Mouse (Mus musculus): ENCODE results near the gene Slc41a3. TPM values are rescaled to one million over a fixed set of nuclear protein-coding genes. Genes with fewer than 3 reads are reported as not detected.

Gene Slc41a3
- total RNA-seq (2021) = 1 to 10 TPM; 4.4 to 6.0 TPM

DNA sequence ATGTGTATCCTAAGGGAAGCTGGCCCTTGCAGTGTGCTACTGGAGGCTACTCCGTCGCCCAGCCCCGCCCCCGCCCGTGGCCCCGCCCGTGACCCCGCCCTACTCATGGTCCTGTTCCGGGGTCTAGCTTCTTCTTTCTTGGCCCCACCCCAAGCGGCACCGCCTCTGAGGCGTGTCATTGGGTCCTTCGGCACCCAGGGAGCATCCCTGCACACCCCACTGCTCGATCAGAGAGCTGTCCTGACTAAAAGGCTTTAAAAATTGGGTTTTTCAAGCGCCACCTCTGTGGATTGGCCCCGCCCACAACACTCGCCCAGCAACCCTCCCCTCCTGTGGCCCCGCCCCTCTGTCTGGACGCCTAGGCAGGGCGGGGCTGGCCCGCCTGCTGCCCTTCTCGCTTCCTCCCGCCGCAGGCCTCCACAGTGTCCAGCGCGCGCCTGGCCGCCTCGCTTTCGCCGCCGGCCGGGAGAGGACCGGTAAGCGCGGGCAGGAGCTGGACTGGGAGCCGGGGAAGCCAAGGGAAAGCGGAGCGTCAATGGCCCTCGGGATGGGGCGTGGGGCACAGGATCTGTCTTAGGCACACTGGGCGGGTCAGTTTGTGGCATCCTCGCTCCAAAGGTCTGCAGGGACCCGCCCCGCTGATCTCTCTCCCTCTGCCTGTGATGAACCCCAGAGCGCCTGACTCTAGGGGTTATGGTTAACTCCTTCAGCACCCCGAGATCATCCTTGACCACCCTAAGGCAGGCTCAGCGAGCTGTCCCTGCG is at the start of gene Slc41a3:
Gene Slc41a3, plus strand, starts transcription at position 193 of the 765 bp plus-strand sequence.
- intact Hi-C loops (cut with DNase I) = no loop called here
- DNase-seq (ENCODE audit: low spot score in 2 of 2) = peak; percentile 85

DNA sequence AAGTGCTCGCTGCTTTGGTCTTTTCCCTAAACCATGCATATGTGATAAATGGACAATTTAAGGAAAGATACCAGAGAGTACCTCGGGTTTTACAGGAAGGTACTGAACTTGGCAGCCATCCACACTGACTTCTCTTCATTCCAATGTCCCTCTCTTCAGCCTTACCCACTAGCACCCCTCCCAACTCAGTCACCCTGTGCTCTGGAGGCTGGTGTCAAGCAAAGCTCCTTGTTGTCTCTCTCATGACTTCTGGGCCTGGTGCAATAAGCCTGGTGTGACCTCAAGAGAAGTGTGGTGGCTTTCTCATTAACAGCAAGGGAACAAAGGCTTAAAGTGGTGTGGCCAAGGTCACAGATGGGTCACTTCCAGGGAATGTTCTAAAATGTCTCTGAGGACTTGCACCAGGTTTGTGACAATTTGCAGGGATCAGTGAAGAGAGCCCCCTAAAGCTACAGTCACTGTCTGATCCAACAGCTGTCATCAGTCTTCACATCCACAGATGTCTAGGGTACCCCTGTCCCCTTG is 47.9 kb upstream of the Slc41a3 start:
- no peak for DNase-seq (ENCODE audit: low spot score in 2 of 2)
- intact Hi-C loops (cut with DNase I) = no loop called here

- DNase-seq (ENCODE audit: low spot score in 2 of 2) = no peak
- intact Hi-C loops (cut with DNase I) = no loop called here
These were observed 47.4 kb upstream of the Slc41a3 start for GRCm38 (mm10) chr6:90557077-90557476.

DNA sequence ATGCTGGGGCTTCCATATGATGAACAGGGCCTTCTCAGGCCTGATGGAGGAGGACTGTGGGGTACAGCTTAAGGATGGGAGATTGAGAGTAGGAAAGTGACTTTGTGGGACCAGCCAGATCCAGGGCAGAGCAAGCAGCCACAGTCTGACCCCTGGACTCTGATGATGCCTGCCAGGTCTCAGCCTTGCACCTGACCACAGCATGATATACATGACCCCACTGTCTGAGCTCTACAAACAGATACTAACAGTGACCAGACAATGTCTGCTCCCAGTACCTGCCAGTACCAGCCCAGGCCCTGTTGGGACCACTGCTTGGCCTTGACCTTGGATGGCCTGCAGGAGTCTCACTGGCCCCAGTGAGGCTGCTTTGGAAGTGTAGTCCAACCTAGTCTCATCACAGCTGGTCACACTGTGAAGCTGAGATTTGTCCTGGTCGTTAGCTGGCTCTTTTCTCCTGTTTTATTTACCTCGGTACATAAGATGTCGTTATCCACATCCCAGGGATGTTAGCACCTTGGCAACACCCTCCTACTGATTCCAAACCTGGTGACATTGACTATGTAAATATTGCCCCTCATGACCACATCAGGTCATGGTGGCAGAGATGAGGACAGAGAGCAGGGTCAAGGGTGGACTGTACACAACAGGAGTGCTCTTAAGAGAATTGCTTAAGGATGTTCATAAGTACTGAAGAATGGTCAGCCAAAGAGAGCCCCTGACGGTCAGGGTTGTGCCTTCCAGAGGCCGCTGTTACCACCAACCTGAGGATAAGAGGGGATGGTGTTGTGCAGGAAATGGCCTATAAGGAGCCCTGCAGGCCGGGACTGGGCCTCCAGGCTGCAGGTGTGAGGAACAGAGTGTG is 46.5 kb upstream of the Slc41a3 start:
- DNase-seq (ENCODE audit: low spot score in 2 of 2) = no peak
- intact Hi-C loops (cut with DNase I) = no loop called here

GRCm38 (mm10) chr6:90560390-90561058 is 44.0 kb upstream of the Slc41a3 start:
- no peak for DNase-seq (ENCODE audit: low spot score in 2 of 2)
- intact Hi-C loops (cut with DNase I) = no loop called here

GRCm38 (mm10) chr6:90561234-90561781 is 43.2 kb upstream of the Slc41a3 start:
- no peak for DNase-seq (ENCODE audit: low spot score in 2 of 2)
- intact Hi-C loops (cut with DNase I) = no loop called here

DNA sequence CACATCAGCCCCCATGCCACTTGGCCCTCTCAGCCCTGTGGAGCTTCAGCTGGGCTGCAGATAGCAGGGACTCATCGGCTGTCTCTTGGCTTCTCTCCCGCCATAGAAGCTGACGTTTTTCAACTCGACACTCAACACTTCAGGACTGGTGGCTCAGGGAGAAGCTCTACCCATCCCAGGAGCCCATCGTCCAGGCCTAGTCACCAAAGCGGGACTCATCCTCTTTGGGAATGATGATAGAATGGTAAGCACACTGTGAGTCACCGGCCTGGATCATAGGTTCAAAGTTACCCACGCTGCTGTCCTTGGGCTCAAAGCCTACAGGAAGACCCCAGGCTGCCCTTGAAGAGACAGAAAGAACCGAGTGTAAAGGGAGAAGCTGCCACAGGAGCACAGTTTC is 40.3 kb upstream of the Slc41a3 start:
- DNase-seq (ENCODE audit: low spot score in 2 of 2) = no peak
- intact Hi-C loops (cut with DNase I) = no loop called here

- intact Hi-C loops (cut with DNase I) = no loop called here
- no peak for DNase-seq (ENCODE audit: low spot score in 2 of 2)
These were observed 38.9 kb upstream of the Slc41a3 start for GRCm38 (mm10) chr6:90565357-90566215.

- intact Hi-C loops (cut with DNase I) = no loop called here
- peak in 1 of 2 experiments; percentile 37 for DNase-seq (ENCODE audit: low spot score in 2 of 2)
These were observed 37.0 kb upstream of the Slc41a3 start for GRCm38 (mm10) chr6:90567486-90567885.

DNA sequence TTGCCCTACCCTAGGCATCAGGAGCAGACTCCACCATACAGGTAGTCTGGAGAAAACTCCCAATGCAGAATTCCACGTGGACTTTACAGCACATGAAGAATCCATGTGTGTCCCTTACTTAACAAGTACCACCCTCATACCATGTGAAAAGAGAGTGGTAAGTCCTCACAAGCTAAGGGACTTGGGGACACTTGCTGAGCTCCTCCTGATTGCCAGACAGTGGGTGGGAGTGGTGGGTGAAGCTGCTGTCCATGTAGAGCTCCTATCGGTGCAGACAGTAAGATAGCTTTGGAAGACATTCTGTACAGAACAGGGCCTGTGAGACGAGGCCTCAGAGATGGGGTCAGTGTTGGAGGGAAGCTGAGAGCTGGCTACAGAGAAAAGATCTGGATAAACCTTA is 36.6 kb upstream of the Slc41a3 start:
- intact Hi-C loops (cut with DNase I) = no loop called here

GRCm38 (mm10) chr6:90568721-90569120 is 35.8 kb upstream of the Slc41a3 start:
- intact Hi-C loops (cut with DNase I) = no loop called here

More for the DNA sequence above, 36.6 kb upstream of the Slc41a3 start:
- DNase-seq (ENCODE audit: low spot score in 2 of 2) = peak; percentile 18 to 46

DNA sequence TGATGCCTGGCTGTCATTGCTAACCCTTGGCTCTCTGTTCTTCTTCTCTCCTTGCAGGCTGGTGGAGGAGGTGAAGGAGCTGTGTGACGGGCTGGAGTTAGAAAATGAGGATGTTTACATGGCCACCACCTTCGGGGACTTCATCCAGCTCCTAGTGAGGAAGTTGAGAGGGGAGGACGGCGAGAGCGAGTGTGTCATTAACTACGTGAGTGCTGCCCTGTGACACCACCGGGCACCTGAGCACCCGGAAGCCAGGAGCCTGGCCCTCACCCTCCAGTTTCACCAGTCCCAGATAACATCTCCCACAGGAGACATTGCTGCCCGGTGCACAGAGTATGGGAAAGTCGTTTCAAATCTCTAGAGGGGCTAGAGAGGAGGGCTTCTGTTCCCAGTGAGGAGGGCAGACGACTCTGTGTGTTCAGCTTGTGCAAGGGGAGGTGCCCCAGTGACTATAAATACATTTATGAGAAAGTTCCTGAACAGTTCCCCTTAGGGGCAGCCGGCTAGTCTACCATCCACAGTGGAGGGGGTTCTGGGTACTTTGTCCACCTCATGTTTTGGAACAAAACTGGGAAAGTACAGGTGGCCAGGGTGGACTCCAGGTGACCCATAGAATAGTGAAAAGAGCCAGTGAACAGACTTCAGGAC is 34.7 kb upstream of the Slc41a3 start:
- no peak for DNase-seq (ENCODE audit: low spot score in 2 of 2)
- intact Hi-C loops (cut with DNase I) = no loop called here

More at GRCm38 (mm10) chr6:90568721-90569120, 35.8 kb upstream of the Slc41a3 start:
- DNase-seq (ENCODE audit: low spot score in 2 of 2) = no peak

- intact Hi-C loops (cut with DNase I) = no loop called here
- DNase-seq (ENCODE audit: low spot score in 2 of 2) = no peak
These were observed 34.1 kb upstream of the Slc41a3 start for GRCm38 (mm10) chr6:90570392-90570791.

GRCm38 (mm10) chr6:90575261-90575715 is 29.2 kb upstream of the Slc41a3 start:
- DNase-seq (ENCODE audit: low spot score in 2 of 2) = peak; percentile 52 to 77
- intact Hi-C loops (cut with DNase I) = loop anchor here (2.0 to 5.0 kb wide), 2 partner anchors 36 to 138 kb away; no protein-coding TSS in a partner anchor

GRCm38 (mm10) chr6:90578174-90578573 is 26.4 kb upstream of the Slc41a3 start:
- no peak for DNase-seq (ENCODE audit: low spot score in 2 of 2)
- intact Hi-C loops (cut with DNase I) = loop anchor here (5.0 kb wide), 1 partner anchor 141 kb away; no protein-coding TSS in a partner anchor

DNA sequence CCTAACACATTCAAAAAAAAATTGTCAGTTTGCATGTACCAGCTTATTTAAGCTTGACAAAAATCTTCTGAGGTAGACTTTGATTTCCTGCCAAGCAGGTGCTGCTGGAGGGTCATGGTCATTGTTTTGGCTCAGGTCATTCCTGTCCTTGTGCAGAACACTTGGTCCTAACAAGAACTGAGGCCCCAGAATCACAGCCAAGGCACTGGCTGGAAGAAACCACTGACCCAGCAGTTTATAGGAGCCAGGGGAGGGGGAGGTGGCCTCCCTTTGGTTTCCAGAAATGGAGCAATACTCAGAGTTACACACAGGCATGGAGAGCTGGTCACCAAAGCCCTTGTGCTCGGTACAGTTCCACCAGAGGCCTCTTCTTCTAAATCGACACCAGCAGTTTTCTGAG is 22.2 kb upstream of the Slc41a3 start:
- intact Hi-C loops (cut with DNase I) = no loop called here
- no peak for DNase-seq (ENCODE audit: low spot score in 2 of 2)

GRCm38 (mm10) chr6:90588113-90588512 is 16.4 kb upstream of the Slc41a3 start:
- intact Hi-C loops (cut with DNase I) = no loop called here
- no peak for DNase-seq (ENCODE audit: low spot score in 2 of 2)

DNA sequence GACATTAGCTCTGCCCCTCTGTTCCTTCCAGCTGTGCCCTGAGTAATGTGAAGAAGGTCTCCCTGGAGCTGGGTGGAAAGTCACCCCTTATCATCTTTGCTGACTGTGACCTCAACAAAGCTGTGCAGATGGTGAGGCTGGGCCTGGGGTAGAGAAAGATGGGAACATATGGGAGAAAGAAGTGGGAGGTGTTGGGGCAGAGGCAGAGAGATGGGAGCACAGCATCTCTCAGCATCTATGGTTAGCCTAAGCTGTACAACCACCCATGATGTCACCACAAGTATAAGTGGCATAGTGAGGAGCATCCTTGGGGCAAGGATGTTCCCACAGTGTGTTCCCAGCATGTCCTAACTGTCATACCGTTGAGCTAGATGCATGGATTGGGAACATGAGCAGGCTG is 13.8 kb upstream of the Slc41a3 start:
- peak in 1 of 2 experiments; percentile 36 for DNase-seq (ENCODE audit: low spot score in 2 of 2)
- intact Hi-C loops (cut with DNase I) = no loop called here
